Mouse (Mus musculus) ES-E14 (cell line): ENCODE results near the gene Sez6l2. TPM values are rescaled to one million over a fixed set of nuclear protein-coding genes. Genes with fewer than 3 reads are reported as not detected.

Source experiments
- DNase-seq: peaks from one replicate; pipeline ENCODE4 v3.0.0-alpha.2; 2013; ENCODE audit warnings: low read depth, low spot score
- H3K27ac ChIP-seq: 2 replicates; pipeline ENCODE4 v1.5.1; 2012; ENCODE audit warnings: low read depth, mild to moderate bottlenecking, low read length, moderate library complexity, mixed read lengths; ENCODE audit not compliant: poor library complexity, insufficient read depth, severe bottlenecking
- H3K36me3 ChIP-seq: 2 replicates; pipeline ENCODE4 v1.6.1; 2012; ENCODE audit warnings: mild to moderate bottlenecking, low read length, moderate library complexity, mixed read lengths; ENCODE audit not compliant: control insufficient read depth, poor library complexity, insufficient read depth, severe bottlenecking
- H3K4me1 ChIP-seq, 2 experiments: fragments of 150-350 bp in 1 of 2; sonication (generic) in 1 of 2; 2 replicates each; pipeline ENCODE4 v1.6.1; 2012; ENCODE audit warnings: low read length in 2 of 2, mild to moderate bottlenecking in 1 of 2, mixed read lengths in 1 of 2; ENCODE audit not compliant: control insufficient read depth in 2 of 2, insufficient read depth in 2 of 2, poor library complexity in 1 of 2
- H3K4me3 ChIP-seq, 2 experiments: fragments of 150-350 bp in 1 of 2; sonication (generic) in 1 of 2; 2 replicates each; pipeline ENCODE4 v1.5.1; 2012; ENCODE audit warnings: low read length in 2 of 2, low read depth in 1 of 2, mild to moderate bottlenecking in 1 of 2, mixed read lengths in 1 of 2; ENCODE audit not compliant: insufficient read depth in 1 of 2, poor library complexity in 1 of 2, severe bottlenecking in 1 of 2
- H3K9ac ChIP-seq: 2 replicates; pipeline ENCODE4 v1.6.1; 2012; ENCODE audit warnings: low read depth, mild to moderate bottlenecking, low read length, mixed read lengths; ENCODE audit not compliant: poor library complexity, insufficient read depth, severe bottlenecking
- H3K9me3 ChIP-seq: fragments of 150-350 bp; sonication (generic); 2 replicates; pipeline ENCODE4 v1.6.1; 2012; ENCODE audit warnings: low read depth, mild to moderate bottlenecking, low read length; ENCODE audit not compliant: control insufficient read depth, insufficient read depth
- CHD2 ChIP-seq: IDR thresholded peaks from 2 replicates; pipeline ENCODE4 v1.6.1; 2014; ENCODE audit warnings: mild to moderate bottlenecking, low read depth, low read length, inconsistent platforms
- HCFC1 ChIP-seq: IDR thresholded peaks from 2 replicates; pipeline ENCODE4 v1.6.1; 2012; ENCODE audit warnings: low read length, inconsistent platforms, borderline replicate concordance; ENCODE audit not compliant: insufficient read depth
- MAFK ChIP-seq: IDR thresholded peaks from 2 replicates; pipeline ENCODE4 v1.6.1; 2014; ENCODE audit warnings: mild to moderate bottlenecking, low read depth, low read length, inconsistent platforms; ENCODE audit not compliant: insufficient read depth
- ZC3H11A ChIP-seq: IDR thresholded peaks from 2 replicates; pipeline ENCODE4 v1.6.1; 2012; ENCODE audit warnings: low read depth, mild to moderate bottlenecking, inconsistent platforms, low read length, borderline replicate concordance
- ZNF384 ChIP-seq: IDR thresholded peaks from 2 replicates; pipeline ENCODE4 v1.6.1; 2012; ENCODE audit warnings: low read depth, low read length, inconsistent platforms
- in situ Hi-C, 2 experiments: fragments of 600-800 bp; cut with MboI; formaldehyde crosslinking; loops; one replicate each; pipeline ENCODE4 v1.15.1; 2025; ENCODE audit warnings: low sequenced_read_pairs in 2 of 2, inconsistent platforms in 1 of 2; ENCODE audit not compliant: unreplicated experiment in 2 of 2
- total RNA-seq: library from RNA; depleted of rRNA; stranded (reverse); fragments of 300-350 nt; gene quantifications from 2 replicates; pipeline ENCODE4 v1.2.3, GENCODE M21; 2012

The Sez6l2 gene
- total RNA-seq, 1 experiment = 0.80 TPM

- H3K4me3 ChIP-seq = peak within 1 kb of the TSS; percentile 53 to 68
- H3K9ac ChIP-seq = peak within 1 kb of the TSS; percentile 58; the same call in 1 of the 2 replicates
- DNase-seq = no peak
- H3K27ac ChIP-seq = peak within 1 kb of the TSS; percentile 28
- H3K9me3 ChIP-seq = no peaks in the 10 kb centered on the region
- H3K36me3 ChIP-seq = peaks cover 12% of the 10 kb centered on the region
- peaks cover 2 to 8% of the 10 kb centered on the region in 2 experiments; a peak in 3 of 4 replicates for H3K4me1 ChIP-seq
- in situ Hi-C loops = no loop called here
- TF ChIP-seq CHD2 (no peak), ZC3H11A (no peak), MAFK (no peak), ZNF384 (no peak)
These were observed 64.0 kb downstream of the Sez6l2 start, which contains the start of gene Mvp for GRCm38 (mm10) chr7:127014320-127014719. TSS of gene Mvp (minus strand) at chr7:127014621.

- H3K4me1 ChIP-seq = peaks cover 2 to 7% of the 10 kb centered on the region in 2 experiments; a peak in 3 of 4 replicates
- H3K4me3 ChIP-seq = no peak overlapping the region
- H3K9me3 ChIP-seq = no peaks in the 10 kb centered on the region
- TF ChIP-seq HCFC1 (no peak), MAFK (no peak), ZC3H11A (no peak), CHD2 (no peak)
- H3K36me3 ChIP-seq = peaks cover 12% of the 10 kb centered on the region
- H3K9ac ChIP-seq = peak overlapping the region; percentile 22; the same call in 1 of the 2 replicates
- in situ Hi-C loops = no loop called here
- H3K27ac ChIP-seq = peak overlapping the region; percentile 28
- no peak for DNase-seq
These were observed 64.6 kb downstream of the Sez6l2 start for GRCm38 (mm10) chr7:127014993-127015392.

GRCm38 (mm10) chr7:127016081-127016480, 65.7 kb downstream of the Sez6l2 start:
- Histone ChIP-seq H3K27ac (peak overlapping the region; percentile 84), H3K36me3 (peaks cover 12% of the 10 kb centered on the region), H3K4me3 (peak overlapping the region; percentile 73 to 91), H3K4me1 (peaks cover 2 to 7% of the 10 kb centered on the region in 2 experiments; a peak in 3 of 4 replicates), H3K9me3 (no peaks in the 10 kb centered on the region), H3K9ac (peak overlapping the region; percentile 95)
- in situ Hi-C loops = no loop called here
- no peak for TF ChIP-seq MAFK
- no peak for TF ChIP-seq ZNF384
- no peak for TF ChIP-seq ZC3H11A
- no peak for TF ChIP-seq HCFC1
- TF ChIP-seq CHD2 = no peak
- peak; percentile 83 for DNase-seq

- H3K4me1 ChIP-seq = peaks cover 2 to 7% of the 10 kb centered on the region in 2 experiments; a peak in 3 of 4 replicates
- no peaks in the 10 kb centered on the region for H3K9me3 ChIP-seq
- in situ Hi-C loops = no loop called here
- peak within 1 kb of the TSS; percentile 84 for H3K27ac ChIP-seq
- peak within 1 kb of the TSS; percentile 73 to 91 for H3K4me3 ChIP-seq
- H3K9ac ChIP-seq = peak within 1 kb of the TSS; percentile 95
- TF ChIP-seq CHD2 = no peak
- no peak for TF ChIP-seq MAFK
- no peak for TF ChIP-seq HCFC1
- no peak for TF ChIP-seq ZC3H11A
- no peak for TF ChIP-seq ZNF384
- DNase-seq = no peak
- peaks cover 12% of the 10 kb centered on the region for H3K36me3 ChIP-seq
These were observed 65.9 kb downstream of the Sez6l2 start, which contains the start of gene Pagr1b for GRCm38 (mm10) chr7:127016481-127016485. TSS of gene Pagr1b (minus strand) at chr7:127016484.

- in situ Hi-C loops = no loop called here
- Histone ChIP-seq H3K27ac (peak overlapping the region; percentile 84), H3K9ac (peak overlapping the region; percentile 95), H3K36me3 (peaks cover 12% of the 10 kb centered on the region), H3K4me3 (peak overlapping the region; percentile 73 to 91), H3K4me1 (peaks cover 2 to 7% of the 10 kb centered on the region in 2 experiments; a peak in 3 of 4 replicates), H3K9me3 (no peaks in the 10 kb centered on the region)
- TF ChIP-seq CHD2 = no peak
- TF ChIP-seq ZC3H11A = no peak
- TF ChIP-seq MAFK = no peak
- no peak for TF ChIP-seq HCFC1
- no peak for TF ChIP-seq ZNF384
- DNase-seq = no peak
These were observed 66.1 kb downstream of the Sez6l2 start for GRCm38 (mm10) chr7:127016486-127016938.
